Mouse (Mus musculus): ENCODE measurements at regions not wholly inside any gene's neighbourhood (a gene's known extent, or its start where the extent isn't known, plus 50 kb on each side); places are given as distances from the start of the nearest gene placed in this dataset.

DNA sequence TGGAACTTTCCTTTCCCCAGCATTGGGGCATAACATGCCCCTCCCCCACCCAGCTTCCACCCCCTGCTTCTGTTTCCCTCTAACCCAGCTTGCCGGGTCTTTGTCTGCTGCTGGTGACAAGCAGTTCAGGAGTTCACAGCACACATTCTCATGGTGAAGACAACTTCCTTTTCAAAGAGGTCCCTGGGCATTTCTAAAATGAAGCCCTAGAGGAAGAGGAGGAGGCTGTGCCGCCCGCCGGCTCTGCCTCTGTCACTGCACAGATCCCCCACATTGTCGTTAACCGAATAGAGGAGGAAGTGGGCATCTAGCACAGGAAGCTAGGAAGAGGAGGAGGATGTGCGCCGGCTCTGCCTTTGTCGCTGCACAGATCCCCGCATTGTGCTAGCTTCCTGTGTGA, 201.4 kb downstream of the Enc1 start:
- DNase-seq: peak; percentile 20

DNA sequence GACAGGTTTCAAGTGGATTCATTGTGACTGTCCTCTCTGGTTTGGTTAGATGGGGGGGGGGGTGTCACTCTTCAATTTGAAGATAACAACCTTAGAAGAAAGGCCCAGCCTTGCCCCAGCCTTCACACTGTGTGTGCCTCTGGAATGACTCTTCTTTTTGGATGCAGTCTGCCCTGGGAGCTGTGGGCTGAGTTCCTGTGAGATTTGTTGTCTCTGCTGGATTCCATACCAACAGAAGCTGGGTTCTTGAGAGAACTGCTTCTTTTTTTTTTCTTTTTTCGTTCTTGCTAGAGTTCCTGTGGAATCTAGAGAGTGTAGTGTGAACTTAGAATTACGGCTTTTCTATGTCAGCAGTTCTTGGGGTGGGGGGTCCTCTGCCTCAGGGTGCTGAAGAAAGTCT, 200.9 kb downstream of the Enc1 start:
- DNase-seq: no peak

DNA sequence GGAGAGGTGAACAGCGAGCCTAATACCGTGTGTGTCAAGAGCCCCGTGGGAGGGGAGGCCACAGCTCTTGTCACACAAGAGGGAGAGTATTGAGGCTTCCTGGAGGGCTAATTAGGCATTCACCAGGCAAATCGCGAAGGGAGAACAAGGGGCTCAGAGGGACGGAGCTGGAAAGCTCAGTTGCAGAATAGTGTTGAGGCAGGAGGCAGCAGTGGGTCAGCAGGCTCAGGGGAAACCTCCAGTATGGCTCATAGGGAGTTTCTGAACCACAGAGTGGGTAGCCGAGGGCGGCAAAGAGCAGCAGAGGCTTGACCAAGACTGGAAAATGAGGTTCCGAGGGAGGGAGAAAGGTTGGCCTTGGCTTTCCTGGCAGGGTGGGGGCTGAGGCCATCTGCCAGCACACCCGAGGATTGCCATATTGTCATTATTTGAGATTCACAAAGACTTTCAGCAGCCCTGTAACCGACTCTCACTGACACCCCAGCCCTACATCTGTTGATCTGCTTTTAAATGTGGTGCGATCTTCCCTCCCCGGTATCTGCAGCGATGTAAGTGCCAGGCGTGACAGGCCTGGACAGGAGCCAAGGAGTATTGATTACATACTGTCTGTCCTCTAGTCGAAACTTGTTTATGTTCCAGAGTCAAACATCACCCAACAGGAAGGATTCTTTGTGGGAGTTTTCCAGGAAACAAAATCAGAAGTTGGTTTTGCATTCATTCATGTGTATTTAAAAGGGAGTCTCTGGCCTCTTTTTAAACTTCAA, 198.5 kb downstream of the Enc1 start:
- no peak for DNase-seq

DNA sequence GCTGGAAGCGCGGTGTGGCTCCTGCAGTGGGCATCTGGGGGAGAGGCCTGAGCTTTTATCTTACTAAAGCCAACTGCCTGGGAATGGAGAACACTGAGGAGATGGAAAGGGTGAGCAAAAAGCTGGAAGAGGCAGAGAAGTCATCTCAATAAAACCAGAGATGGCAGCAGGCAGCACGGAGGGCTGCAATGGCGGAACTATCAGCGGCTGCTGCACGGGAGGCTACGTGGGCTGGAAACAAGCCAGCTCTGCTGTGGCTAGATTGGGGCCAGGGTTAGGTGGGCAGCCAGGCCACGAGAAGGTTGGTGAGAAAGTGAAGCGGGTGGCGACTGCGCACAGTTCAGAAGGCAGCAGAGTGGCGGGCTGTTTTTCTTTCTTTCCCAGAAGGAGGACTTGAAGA, 197.8 kb downstream of the Enc1 start:
- no peak for DNase-seq

DNA sequence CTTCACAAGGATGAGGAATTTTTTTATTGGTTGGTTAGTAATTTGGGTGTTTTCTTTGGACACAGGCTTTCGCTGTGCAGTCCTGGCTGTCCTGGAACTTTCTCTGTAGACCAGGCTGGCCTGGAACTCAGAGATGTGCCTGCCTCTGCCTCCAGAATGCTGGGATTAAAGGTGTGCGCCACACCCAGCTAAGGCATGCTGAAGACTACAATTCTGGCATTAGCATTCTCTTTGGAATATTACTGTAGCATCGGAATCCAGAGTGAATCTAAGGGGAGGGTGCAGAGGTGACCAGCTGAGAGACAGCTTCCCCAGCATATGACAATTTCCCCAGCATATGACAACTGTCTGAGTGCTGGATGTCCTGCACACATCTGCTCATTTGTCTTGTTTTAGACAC, 197.4 kb downstream of the Enc1 start:
- DNase-seq: no peak

DNA sequence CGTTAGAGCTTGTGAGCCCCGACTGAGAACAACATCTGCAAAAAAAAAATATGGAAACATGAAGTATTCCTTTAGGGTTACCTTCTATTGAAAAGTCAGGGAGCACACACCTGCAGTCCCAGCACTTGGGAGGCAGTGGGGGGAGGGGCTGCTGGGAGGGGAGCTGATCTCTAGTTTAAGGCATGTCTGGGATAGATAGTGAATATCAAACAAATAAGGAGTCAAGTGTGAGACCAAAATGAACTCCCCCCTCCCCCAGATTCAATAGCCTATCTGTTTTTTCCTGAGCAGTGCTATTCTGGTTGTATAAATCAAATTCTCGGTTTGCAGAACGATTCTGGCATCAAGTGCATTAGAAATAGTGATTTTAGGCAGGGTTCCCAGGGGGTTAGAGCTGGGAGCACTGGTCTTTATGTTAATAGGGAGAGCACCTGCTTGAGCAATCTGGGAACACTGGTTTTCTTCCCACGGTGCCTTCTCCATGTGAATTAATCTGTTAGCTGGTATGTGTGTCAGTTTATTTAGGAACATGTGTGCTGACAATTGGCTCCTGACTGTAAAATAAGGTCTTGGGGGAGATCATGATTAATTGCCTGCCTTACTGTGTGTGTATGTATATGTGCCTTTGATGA, 195.9 kb downstream of the Enc1 start:
- no peak for DNase-seq

DNA sequence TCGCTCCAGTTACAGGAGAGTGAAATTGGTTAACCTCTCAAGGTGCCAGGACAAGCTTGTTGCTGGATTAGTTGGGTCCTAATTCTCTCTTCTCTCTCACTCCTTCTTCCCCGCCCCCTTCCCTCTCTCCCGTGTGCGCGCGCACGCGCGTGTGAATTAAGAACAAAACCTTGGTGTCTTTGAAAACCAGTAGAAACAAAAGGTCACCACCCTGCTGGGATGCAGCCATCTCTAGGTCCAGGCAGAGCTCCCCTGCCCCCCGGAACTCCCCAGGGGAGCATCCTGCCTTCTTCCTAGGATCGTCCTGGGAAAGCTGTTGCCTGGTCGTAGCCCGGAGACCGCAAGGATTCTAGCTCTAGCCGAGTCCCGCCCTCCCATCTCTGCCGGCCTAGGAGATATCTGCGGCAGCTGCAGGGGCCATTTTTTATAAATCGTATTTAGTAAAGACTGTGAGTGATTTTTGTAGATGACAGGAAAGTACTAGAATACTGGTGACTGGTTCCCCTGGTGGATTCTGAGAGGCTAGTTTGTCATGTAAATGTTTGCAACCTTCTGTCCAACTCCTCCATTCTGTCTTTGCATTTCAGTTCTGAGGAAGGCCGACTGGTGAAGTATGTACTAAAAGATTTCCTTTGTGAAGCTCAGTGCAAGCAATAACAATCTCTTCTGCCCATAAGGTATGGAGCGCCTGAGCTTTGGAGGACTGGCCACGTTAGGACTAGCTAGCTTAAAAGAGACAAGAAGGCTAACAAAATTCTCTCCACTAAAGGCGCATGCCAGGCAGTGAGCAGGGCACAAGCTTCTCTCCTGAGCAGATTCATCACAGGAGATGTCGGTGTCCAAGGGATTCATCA, 195.2 kb downstream of the Enc1 start:
- DNase-seq: peak; percentile 26

DNA sequence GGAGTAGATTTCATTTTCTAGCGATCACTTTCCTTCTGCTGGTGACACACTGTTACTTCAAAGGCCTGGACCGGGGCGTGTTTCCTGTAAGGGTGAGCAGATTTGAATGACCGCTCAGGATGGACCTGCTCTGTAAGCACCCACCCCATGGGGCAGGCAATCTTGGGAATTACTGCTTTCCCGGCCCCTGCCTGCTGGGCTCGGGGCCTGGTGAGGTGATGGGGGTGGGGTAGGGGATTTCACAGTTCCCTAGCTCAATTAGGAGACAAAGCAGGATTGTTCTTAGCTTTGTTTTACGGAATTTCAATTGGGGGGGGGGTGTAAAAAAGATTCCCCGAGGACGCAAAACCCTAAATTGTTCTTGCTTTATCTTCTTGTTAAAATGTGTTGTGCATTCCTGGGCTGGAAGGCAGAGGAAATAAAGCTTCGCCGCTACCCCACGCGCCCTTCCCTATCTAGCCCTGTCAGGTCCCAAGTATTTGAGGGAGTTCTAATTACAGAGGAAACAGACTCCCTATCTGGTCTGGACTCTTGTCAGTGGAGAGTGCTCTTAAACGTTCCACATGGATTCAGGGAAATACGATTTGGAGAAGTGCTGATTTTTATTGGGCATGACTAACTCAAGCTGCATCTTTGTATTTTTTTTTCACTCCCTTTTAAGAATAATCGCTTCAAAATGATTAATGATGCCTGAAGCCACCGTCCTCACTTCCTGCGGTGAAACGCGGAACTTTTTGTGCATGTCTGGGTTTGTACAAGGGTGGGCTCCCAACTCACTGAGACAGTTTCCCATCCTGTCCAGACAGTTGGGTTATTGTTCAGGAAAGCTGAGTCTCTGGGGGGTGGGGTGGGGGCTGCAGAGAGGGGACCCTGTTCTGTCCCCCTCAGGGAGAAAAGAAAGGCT, 194.3 kb downstream of the Enc1 start:
- no peak for DNase-seq

DNA sequence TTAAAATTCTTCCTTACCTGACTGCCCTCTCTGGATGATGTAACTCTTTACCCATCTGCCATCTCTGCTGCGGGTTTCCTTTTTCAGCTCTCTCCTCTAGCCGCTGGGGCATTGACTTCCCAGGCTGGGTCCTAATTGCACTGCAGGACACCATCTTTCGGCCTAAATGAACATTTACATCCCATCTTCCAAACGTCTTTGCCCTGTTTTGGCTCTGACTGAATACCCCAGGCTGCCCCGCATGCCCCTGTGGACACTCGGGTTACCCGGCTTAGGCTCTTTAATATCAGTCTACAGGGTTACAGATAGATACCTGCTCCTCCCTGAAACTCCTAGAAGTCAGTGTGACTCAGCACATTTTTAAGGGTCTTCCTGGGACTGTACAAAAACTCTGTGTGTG, 193.3 kb downstream of the Enc1 start:
- no peak for DNase-seq

DNA sequence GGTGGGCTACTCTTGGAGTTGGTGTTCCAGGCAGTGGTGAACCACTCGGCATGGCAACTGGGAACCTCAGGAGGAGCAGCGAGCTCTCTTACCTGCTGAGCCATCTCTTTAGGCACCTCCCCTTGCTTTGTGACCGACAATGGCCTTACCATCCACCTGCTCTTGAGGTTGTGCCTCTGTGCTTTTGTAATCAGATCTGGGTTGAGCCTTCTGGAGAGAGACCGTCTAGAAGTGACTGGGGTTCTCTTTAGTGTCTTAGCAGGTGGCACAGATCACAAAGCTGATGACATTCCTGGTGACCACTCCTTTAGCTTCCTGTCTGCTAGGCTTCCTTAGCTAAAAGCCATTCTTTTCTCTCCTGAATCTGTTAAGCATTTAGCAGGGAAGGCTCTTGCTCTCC, 191.7 kb downstream of the Enc1 start:
- DNase-seq: no peak

DNA sequence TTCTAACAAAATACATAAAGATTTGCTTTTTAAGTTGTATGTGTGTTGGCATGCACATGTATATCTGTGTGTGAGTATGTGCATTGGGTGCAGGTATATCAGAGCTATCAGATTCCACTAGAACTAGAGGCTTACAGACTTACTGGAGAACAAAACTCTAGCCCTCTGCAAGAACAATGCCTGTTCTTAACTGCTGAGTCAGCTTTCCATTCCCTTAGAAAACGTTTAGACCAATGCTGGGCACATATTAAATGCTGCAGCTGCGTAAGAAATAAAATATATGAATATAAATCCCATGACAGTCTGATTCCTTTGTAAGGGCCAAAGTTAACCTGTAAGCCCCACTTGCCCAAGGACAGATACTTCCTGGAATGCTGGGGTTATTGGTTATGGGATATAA, 190.0 kb downstream of the Enc1 start:
- DNase-seq: no peak

DNA sequence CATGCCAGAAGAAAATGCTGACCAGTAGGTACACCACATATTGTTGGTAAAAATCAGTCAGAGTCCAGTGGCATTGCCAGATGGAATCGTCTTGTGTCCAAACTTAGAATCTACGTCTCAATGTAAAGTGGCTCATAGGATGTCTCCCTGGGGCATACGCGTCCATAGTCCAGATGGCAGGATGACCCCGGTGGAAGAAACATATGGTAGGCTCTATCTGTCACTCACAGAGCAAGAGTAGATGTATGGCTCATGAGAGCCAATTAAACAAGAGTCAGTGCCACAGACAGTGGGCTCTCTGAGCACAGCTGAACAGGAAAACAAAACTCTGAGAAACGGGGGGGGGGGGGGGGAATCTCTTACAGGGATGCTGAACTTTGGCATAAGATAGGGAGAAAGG, 187.3 kb downstream of the Enc1 start:
- DNase-seq: no peak

DNA sequence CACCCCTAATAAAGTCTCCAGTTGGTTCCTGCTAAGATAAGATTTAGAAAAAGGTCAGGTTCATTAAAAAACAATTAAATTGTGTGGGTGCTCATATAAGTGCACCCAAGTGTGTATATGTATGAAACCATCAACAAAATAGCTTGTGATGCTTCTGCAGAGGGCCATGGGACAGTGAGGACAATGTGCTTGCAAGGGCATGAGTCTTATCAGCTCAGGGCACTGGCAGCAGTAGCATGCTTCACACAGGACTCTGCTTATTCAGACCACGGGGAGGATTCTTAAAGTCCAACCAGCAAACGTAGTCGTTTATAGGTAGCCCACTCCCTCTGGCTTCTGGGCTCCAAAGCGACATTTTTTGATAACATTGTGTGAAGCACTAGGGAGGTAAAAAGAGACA, 186.6 kb downstream of the Enc1 start:
- no peak for DNase-seq

DNA sequence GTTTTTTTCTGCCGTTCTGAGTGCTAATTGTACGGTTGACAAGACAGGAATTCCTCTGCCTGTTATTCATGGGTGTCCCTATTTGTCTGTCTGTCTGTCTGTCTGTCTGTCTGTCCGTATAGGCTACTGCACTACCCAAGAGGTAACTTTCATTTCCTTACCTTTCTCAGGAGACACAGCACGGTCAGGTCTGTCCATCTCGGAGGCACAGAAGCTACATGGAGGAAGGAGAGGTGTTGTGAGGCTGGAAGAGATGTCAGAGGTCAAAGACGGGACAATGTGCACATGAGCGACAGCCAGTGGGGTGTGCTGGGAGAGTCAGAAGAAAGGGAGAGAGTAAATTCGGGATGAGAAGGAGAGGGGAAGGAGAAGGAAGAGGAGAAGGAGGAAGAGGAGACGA, 184.8 kb downstream of the Enc1 start:
- DNase-seq: no peak

DNA sequence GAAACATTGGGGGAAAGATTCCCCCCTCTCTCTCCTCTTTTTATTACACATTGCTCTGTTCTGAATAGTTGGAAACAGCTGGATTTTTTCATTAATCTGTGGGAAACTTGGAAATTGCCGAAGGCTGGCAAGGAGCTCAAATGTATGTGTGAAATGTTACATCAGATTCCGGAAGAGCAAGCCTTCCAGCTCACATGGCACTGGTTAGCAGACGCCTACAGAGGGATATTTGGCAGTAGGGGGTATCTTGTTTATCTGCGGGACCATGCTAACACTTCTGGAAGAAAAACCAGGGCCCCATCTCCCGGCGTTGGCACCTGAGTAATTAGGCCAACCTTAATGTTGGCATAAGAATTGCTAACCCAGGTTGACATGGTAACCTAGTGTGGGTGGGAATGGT, 183.0 kb downstream of the Enc1 start:
- no peak for DNase-seq

DNA sequence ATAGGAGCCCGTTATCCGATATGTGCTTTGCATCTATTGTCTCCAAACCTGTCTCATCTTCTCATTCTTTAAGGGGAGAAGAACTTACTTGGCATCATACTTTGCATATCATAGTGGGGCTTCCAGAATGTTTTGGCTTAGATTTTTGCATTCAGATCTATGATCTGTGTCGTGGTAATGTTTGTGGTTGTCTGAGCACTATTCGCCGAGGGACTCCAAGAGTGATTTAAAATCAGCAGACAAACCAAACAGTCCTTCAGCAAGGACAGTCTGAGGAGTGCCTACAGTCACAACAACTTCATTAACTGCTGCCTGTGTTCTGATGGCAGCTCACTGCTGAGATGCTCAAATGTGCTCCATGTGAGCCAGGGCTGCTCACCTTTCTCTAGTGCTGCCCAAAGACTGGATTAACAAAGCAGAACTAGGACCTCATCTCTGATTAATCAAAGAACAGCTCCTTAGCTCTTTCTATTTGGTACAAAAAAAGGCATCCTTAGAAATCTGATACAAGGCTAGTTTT, 182.5 kb downstream of the Enc1 start:
- no peak for DNase-seq

DNA sequence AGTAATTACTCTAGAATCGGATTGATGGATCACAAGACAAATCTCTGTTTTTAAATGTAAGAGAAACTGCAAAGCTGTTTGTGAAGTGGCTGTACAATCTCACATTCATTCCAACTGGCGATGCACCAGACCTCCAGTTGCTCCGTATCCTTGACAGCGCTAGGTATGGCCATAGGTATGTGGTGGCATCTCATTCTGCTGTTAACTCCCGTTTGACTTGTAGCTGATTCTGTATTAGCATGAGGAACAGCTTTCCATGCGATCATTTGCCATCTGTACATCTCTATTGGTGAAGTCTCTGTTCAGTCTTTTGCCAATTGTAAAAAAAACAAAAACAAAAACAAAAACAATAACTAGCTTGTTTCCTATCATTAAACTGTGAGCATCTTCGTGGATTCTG, 182.0 kb downstream of the Enc1 start:
- DNase-seq: no peak

DNA sequence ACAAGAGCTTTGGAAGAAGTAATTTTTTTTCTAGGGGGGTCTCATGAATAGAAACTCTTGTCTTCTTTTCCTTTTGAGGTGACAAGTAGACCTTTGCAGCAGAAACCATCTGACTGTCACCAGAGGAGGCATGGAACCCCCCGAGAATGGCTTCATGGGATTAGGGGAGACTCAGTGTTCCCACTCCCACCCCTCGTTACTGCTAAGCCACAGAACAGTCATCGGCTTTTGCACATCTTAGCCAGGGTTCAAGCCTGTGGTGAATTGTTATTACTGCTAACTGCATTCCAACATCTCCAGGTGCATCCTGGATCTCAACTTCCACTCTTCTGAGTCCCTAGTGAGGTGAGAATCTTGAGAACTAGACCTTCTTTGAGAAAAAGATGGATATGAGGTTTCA, 180.9 kb downstream of the Enc1 start:
- no peak for DNase-seq

DNA sequence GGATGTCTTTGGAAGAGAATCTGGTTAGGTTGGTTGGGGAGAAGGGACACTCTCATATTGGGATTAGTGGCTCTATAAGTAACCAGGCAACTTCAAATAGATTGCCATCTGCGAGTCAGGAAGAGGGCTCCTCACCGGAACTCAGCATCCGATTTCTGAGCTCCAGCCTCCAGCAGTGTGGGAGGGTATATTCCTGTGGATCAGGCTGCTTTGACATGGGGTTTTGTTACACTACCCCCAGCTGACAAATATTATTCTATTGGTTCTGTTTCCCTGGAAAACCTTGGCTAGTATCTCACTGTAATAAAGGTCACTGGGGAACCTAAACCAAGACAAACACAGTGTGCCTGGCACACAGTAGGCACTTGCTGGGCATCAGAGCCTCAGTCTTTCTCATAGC, 179.9 kb downstream of the Enc1 start:
- DNase-seq: no peak

DNA sequence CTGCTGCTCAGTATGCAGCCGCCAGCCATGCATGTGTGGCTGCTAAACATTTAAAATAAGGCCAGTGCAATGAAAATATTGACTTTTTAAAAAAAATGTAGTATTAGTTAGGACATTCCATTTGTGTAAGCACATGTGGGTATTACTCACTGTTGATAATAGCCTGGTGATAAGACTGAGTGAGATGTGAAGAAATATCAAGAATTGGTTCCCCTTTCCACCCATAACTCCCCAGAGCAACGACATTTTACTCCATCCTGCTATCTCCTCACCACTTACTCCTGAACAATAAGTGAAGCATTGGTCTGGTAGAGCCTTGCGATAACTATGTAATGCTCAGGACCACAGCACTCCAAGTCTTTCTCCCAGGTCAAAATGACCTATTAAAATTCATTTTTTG, 178.2 kb downstream of the Enc1 start:
- no peak for DNase-seq

DNA sequence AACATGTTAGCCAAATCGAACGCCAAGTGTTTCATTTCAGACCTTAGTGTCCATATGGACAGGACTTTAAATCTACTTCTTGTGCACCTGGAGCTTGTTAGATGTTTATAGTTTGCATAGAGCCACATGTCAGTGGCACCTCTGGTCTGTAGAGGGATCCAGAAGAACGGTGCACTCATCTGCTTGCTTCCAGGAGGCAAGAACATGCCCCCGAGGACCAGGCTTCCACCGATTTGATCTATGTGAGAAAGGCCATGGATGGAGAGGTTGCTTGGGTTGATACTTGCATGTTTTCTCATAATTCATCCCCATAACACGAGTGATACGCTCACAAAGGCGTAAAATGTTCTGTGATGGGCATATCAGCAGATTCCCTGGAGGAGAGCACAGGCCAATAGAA, 177.8 kb downstream of the Enc1 start:
- no peak for DNase-seq

DNA sequence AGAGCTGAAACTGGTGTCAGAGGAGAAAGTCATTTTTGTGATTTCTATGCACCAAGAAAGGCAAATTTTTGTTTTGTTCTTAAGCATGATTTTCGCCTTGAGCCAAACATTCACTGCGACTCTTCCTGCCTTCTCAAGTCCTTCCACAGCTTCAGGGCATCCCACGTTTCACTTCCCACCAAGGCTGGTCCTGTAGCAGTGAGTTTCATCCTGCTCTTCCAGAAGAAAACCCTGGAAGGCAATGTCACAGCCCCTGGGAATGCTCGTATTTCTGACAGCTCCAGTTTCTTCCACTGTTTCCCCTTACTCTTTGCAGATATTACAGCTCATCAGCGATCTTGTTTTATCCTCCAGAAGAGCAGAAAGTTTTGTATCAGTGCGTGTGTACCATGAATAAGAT, 177.2 kb downstream of the Enc1 start:
- DNase-seq: no peak
